Mouse (Mus musculus) layer of hippocampus, postnatal 36 days (tissue): Measurements from ENCODE around the gene Ccdc136. TPM values are rescaled to one million over a fixed set of nuclear protein-coding genes. Genes with fewer than 3 reads are reported as not detected.
A peak's percentile ranks its signal among the peaks of the same experiment; 100 is the strongest.
"Not testable (repeated sequence)": the region's sequence is repeated elsewhere in the genome, so short reads cannot be mapped to it uniquely, and the experiment has no call there.

Experiments
- DNase-seq, 2 experiments: peaks; one replicate each; pipeline ENCODE4 v3.0.0; 2022
- total RNA-seq, 2 experiments: library from RNA; stranded (reverse); gene quantifications; 2 replicates each; pipeline ENCODE4 v1.2.3; 2021

The Ccdc136 gene
- 10 to 100 TPM; 62.7 to 64.8 TPM for total RNA-seq

DNA sequence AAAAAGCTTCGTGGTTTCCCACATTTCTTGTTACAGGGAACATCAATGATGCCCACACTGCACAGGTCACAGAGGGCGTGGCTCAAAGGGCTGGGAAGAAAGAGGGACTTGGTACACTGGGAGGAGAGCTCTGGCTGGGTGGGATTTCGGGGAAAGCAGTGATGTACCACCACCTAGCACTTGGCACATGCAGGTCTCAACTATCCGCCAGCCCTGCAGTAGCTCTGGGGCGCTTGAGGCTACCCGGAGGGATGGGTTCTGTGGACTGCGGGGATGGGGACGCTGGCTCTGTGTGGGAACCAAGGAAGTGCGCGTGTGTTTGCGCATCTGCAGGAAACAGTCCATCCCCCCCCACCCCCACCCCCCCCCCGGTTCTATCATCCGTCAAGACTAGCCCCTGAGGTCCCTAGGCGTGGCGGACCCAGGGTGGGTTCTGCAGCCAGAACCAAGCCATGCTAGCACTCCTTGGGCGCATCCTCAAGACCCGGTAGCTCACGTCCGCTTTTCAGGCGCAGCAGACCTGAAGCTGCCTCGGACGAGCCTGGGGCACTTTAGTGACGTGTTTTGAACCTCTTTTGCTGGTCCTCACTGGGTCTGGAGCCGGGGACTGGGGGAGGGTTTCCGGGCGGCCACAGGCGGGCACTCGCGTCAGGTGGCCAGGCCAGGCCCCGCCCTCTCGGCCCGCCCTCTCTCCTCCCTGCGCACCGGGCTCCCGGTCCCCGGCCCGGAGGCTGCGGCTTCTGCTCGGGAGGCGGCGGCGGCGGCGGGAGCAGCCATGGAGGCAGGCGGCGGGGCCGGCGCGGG is at the start of gene Ccdc136:
Gene Ccdc136 (plus strand): TSS at position 400 of the 804 bp plus-strand sequence.
- DNase-seq = peak; percentile 77 to 80

DNA sequence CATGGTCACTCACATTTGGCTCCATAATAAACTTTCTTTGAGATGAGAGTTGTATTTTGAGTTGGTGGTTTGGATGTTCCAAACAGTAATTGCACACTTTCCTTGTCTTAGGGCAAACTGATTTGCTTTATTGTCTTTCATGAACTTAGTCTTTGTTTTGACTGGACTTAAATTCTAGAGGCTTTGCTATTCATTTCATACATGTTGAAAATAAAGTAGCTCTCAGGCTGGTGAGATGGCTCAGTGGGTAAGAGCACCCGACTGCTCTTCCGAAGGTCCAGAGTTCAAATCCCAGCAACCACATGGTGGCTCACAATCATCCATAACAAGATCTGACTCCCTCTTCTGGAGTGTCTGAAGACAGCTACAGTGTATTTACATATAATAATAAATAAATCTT is 49.6 kb upstream of the Ccdc136 start:
- not testable (repeated sequence) for DNase-seq

- DNase-seq = no peak
Measured at GRCm38 (mm10) chr6:29347189-29347588, 48.9 kb upstream of the Ccdc136 start.

- peak; percentile 99 to 100 for DNase-seq
Measured at GRCm38 (mm10) chr6:29347665-29348370, 48.3 kb upstream of the Ccdc136 start, which contains the start of gene Calu. Gene Calu (plus strand): TSS chr6:29348069.

- no peak for DNase-seq
Measured at GRCm38 (mm10) chr6:29348371-29348724, 47.8 kb upstream of the Ccdc136 start.

DNA sequence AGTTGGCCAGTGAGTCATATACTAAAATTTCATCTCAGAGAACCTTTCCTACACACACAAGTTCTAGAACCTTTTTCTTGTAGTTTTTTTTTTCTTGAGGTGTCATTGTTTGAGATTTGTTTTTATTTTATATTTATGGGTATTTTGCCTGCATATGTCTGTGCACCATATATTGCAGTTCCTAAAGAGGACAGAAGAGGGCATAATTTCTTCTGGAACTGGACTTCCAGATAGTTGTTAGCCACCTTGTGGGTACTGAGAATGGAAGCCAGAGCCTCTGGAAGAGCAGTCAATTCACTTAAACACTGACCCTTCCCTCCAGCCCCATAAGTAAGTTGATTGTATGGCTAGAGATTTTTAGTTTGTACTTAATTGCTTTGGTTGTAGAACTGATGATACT is 44.5 kb upstream of the Ccdc136 start:
- DNase-seq = no peak

GRCm38 (mm10) chr6:29352816-29353215 is 43.3 kb upstream of the Ccdc136 start:
- no peak for DNase-seq

DNA sequence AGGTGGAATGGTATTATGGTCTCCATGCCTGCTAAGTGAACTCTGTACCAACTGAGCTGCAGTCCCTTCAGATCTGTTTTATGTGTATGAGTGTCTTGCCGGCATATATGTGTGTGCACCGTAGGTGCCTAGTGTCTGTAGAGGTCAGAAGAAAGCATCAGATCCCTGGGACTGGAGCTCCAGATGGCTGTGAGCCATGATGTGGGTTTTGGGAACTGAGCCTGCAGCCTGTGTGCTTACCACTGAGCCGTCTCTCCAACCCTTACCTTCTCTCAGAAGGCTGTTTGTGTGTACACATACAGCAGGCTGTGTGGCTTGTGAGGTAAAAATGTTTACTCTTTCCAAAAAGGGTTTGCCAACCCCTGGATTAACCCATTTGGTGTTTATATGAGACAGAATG is 36.7 kb upstream of the Ccdc136 start:
- no peak for DNase-seq

GRCm38 (mm10) chr6:29360211-29360610 is 35.9 kb upstream of the Ccdc136 start:
- DNase-seq = no peak

- no peak for DNase-seq
Measured at GRCm38 (mm10) chr6:29362246-29363128, 33.6 kb upstream of the Ccdc136 start.

GRCm38 (mm10) chr6:29363129-29363515 is 33.0 kb upstream of the Ccdc136 start:
- DNase-seq = no peak

GRCm38 (mm10) chr6:29365277-29365676 is 30.8 kb upstream of the Ccdc136 start:
- DNase-seq = no peak

GRCm38 (mm10) chr6:29377386-29377785 is 18.7 kb upstream of the Ccdc136 start:
- DNase-seq = no peak

GRCm38 (mm10) chr6:29378678-29379077 is 17.4 kb upstream of the Ccdc136 start:
- DNase-seq = no peak

DNA sequence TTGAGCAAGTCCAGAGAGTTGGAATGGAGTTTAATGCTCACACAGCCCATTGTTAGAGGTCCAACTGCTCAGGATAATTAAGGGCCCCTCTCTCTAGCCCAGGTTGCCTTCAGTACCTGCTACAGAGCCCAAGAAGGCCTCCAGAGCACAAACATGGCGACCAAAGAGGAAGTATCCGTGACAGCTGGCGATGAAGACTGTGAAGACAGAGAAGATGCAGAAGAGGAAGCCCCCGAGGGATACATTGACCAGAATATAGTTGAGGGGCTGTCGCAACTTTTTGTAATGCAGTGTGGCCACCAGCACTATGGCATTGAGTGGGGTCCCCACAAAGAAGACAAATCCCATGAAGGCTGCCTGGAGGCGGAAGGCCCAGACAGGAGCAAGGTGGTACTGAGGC is 16.2 kb upstream of the Ccdc136 start:
- DNase-seq = no peak

DNA sequence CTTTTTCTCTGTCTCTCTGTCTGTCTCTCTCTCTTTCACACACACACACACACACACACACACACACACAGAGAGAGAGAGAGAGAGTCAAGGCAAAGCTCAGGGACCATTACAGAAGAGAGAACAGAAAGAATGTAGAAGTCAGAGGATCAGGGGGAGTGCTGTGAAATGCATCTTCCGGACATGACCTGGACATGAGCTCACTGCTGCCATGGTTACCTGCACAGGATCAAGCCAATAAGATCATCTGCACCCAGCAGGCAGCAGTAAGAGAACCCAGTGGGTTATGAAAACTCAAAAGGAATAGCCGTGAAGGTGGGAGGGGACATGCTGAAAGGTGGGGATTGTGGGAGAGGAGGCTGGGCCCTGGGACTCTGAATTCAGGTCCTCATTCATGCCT is 13.7 kb upstream of the Ccdc136 start:
- no peak for DNase-seq

GRCm38 (mm10) chr6:29388052-29388518 is 8.0 kb upstream of the Ccdc136 start, which contains the start of gene Opn1sw:
Gene Opn1sw (minus strand): TSS chr6:29388468.
- DNase-seq = no peak

DNA sequence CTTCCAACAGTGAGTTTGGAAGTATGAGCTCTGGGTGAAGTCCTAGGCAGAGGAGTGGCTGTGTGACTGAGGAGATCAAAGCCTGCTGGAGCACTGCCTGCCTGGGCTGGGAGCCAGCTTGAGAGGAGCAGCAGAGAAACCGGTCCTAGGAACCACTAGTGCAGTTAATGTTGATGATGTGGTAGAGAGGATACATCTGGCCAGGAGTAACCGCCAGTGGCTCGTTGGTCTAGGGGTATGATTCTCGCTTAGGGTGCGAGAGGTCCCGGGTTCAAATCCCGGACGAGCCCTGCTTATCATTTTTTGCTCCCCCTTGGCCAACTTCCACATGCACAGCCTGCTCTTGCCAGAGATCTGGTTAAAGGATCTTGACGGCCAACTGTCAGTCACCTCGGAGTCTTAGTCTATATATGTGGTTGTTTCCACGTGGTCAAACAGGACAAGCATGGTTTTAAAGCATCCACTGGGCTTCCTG is 7.5 kb upstream of the Ccdc136 start:
- peak; percentile 71 to 81 for DNase-seq

GRCm38 (mm10) chr6:29389425-29389824 is 6.7 kb upstream of the Ccdc136 start:
- DNase-seq = no peak

DNA sequence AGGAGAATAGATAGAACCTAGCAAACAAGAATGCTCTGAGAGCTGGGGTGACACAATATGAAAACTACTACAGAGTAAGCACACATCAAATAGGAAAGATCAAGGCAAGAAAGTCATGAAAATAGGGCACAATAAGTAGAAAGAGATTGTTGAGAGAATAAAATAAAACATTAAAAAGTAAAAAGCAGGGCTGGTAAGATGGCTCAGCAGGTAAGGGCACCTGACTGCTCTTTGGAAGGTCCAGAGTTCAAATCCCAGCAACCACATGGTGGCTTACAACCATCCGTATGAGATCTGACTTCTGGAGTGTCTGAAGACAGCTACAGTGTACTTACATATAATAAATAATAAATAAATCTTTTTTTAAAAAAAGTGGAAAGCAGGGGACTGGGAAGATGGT is 5.6 kb upstream of the Ccdc136 start:
- DNase-seq = not testable (repeated sequence)

- not testable (repeated sequence) for DNase-seq
Measured at GRCm38 (mm10) chr6:29391241-29391640, 4.9 kb upstream of the Ccdc136 start.

- no peak for DNase-seq
Measured at GRCm38 (mm10) chr6:29391802-29392201, 4.3 kb upstream of the Ccdc136 start.
